Mouse (Mus musculus): ENCODE measurements at regions not wholly inside any gene's neighbourhood (a gene's known extent, or its start where the extent isn't known, plus 50 kb on each side); places are given as distances from the start of the nearest gene placed in this dataset.

DNA sequence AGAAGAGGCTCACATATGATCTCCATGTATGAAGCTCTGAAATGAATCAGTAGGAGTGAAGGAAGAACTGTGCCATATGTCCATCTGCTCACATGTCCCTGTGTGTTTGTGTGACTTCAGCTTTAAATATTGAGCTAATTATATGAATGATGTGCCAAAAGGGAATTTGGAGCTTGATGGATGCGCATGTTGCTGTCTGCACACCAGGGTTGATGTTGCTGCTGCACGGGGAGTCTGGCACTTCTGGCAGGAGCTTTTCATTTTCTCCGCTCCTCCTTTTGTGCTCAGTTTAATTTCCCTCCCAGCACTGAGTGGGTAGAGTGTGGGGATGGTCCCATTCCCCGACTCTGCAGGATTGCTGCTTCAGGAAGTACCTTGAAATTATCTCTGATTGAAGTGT, 328.0 kb upstream of the Zwint start:
- TF ChIP-seq CTCF (IDR thresholded peaks at IDR 0.05; ENCODE audit: low read depth) (no peak), EP300 (optimal IDR thresholded peaks at IDR 0.05) (no peak)

All from stomach, postnatal 0 days (tissue).